Mouse (Mus musculus): ENCODE data around the gene Mterf4.

Mterf4 gene

GRCm38 (mm10) chr1:93267207-93267606 is 38.5 kb downstream of the Mterf4 start:
- no peak for DNase-seq (ENCODE audit: low spot score in 2 of 2)

- DNase-seq (ENCODE audit: low spot score in 2 of 2) = no peak
Measured at GRCm38 (mm10) chr1:93257560-93257959, 48.2 kb downstream of the Mterf4 start.

- no peak for DNase-seq (ENCODE audit: low spot score in 2 of 2)
Measured at GRCm38 (mm10) chr1:93255761-93256160, 50.0 kb downstream of the Mterf4 start.

GRCm38 (mm10) chr1:93252586-93252985 is 53.1 kb downstream of the Mterf4 start:
- no peak for DNase-seq (ENCODE audit: low spot score in 2 of 2)
